Mouse (Mus musculus) stomach, embryonic 14.5 days (tissue): Measurements from ENCODE around the gene Neurl1a. TPM values are rescaled to one million over a fixed set of nuclear protein-coding genes. Genes with fewer than 3 reads are reported as not detected.

Experiments used
- ATAC-seq: fragments of 200-750 bp; cut with Nextera tagmentation; 2 replicates; pipeline ENCODE4 v1.8.0; 2017; ENCODE audit warnings: low read depth, moderate TSS enrichment; ENCODE audit not compliant: insufficient number of reproducible peaks, insufficient read depth, low FRiP score
- H3K27ac ChIP-seq: fragments of 300-500 bp; sonication (generic); 2 replicates; pipeline ENCODE4 v1.5.1; 2014; ENCODE audit warnings: mild to moderate bottlenecking, low read length, moderate library complexity, mixed read lengths
- H3K27me3 ChIP-seq: fragments of 300-500 bp; sonication (generic); 2 replicates; pipeline ENCODE4 v1.6.1; 2014; ENCODE audit warnings: low read length, control low read depth, mixed read lengths; ENCODE audit not compliant: control insufficient read depth, insufficient read depth
- H3K36me3 ChIP-seq: fragments of 300-500 bp; sonication (generic); 2 replicates; pipeline ENCODE4 v1.6.1; 2014; ENCODE audit warnings: mild to moderate bottlenecking, control low read depth, low read length, moderate library complexity, mixed read lengths; ENCODE audit not compliant: control insufficient read depth, insufficient read depth
- H3K4me1 ChIP-seq: fragments of 300-500 bp; sonication (generic); 2 replicates; pipeline ENCODE4 v1.6.1; 2014; ENCODE audit warnings: low read length, control low read depth, mixed read lengths; ENCODE audit not compliant: control insufficient read depth, insufficient read depth
- H3K4me2 ChIP-seq: fragments of 300-500 bp; sonication (generic); replicated peaks from 2 replicates; pipeline ENCODE4 v1.6.1; 2014; ENCODE audit warnings: low read depth, low read length, control low read depth
- H3K4me3 ChIP-seq: fragments of 300-500 bp; sonication (generic); 2 replicates; pipeline ENCODE4 v1.5.1; 2014; ENCODE audit warnings: low read depth, low read length, control low read depth
- H3K9ac ChIP-seq: fragments of 300-500 bp; sonication (generic); replicated peaks from 2 replicates; pipeline ENCODE4 v1.6.1; 2014; ENCODE audit warnings: low read depth, mild to moderate bottlenecking, control low read depth, low read length, moderate library complexity, mixed read lengths
- H3K9me3 ChIP-seq: fragments of 300-500 bp; sonication (generic); 2 replicates; pipeline ENCODE4 v1.6.1; 2016; ENCODE audit warnings: low read depth, low read length, control low read depth; ENCODE audit not compliant: control insufficient read depth
- WGBS: fragments of 180-500 bp; shearing (Covaris S2); extraction: QIAGEN DNeasy Blood & Tissue Kit; methylation state at CpG from one replicate; pipeline ENCODE4 v1.1.7; 2014; 5-methylcytosine and 5-hydroxymethylcytosine counted together
- polyA plus RNA-seq: library from polyadenylated mRNA; unstranded; fragments of >200 nt; fragmentation: Nextera tagmentation; extraction: Ambion mirVana; gene quantifications from 2 replicates; pipeline ENCODE4 v1.2.1, GENCODE M21; 2014

The Neurl1a gene
- polyA plus RNA-seq, 1 experiment from 2014 or later = 10.2 TPM

DNA sequence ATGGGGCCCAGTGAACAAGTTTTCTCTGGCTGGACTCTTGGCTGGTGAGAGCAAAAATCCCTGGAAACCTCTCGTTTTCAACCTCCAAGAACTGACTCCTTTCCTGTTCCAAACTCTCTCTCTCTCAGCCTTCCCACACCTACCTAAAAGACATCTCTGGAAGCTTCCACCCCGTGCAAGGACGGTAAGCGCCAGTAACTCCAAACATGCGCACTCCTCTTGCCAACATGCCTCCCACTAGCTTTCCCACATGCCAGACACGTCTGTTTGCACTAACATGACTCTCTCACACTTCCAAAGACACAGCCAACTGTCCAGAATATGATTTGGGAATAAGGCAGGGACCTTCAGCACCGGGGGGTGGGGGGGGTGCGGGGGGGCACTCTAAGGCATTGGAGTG is 82.6 kb downstream of the Neurl1a start:
- Histone ChIP-seq H3K4me3 (no peak overlapping the region), H3K27ac (no peak overlapping the region), H3K4me1 (no peaks in the 10 kb centered on the region), H3K4me2 (no peak overlapping the region), H3K27me3 (no peaks in the 10 kb centered on the region), H3K36me3 (peaks cover 16% of the 10 kb centered on the region; the same call in 1 of the 2 replicates), H3K9me3 (no peaks in the 10 kb centered on the region), H3K9ac (no peak overlapping the region)
- ATAC-seq = no peak
- WGBS = 78% methylated on average over 8 of the region's 8 CpGs

DNA sequence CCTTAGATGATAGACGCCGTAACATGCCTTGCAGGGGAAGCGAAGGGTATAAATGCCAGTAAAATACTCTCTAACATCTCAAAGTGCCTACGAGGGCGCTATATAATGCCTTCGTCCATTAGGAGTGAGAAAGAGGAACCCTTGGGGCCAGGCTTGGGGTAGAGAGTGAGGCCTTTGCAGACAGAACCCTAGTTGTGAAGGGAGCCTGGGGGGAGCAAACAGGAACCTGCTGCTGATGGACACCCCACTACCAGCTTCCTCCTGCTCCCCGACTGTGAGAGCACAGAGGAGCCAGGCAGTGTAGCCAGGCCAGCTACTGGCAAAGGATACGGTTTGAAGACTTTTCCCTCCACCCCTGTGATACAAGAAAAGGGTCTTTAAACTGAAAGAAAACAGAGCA is 85.0 kb downstream of the Neurl1a start:
- Histone ChIP-seq H3K4me3 (no peak overlapping the region), H3K4me2 (no peak overlapping the region), H3K27me3 (no peaks in the 10 kb centered on the region), H3K9ac (no peak overlapping the region), H3K9me3 (no peaks in the 10 kb centered on the region), H3K27ac (no peak overlapping the region), H3K4me1 (no peaks in the 10 kb centered on the region), H3K36me3 (peaks cover 36% of the 10 kb centered on the region)
- ATAC-seq = no peak
- WGBS = 84% methylated on average over 8 of the region's 8 CpGs

DNA sequence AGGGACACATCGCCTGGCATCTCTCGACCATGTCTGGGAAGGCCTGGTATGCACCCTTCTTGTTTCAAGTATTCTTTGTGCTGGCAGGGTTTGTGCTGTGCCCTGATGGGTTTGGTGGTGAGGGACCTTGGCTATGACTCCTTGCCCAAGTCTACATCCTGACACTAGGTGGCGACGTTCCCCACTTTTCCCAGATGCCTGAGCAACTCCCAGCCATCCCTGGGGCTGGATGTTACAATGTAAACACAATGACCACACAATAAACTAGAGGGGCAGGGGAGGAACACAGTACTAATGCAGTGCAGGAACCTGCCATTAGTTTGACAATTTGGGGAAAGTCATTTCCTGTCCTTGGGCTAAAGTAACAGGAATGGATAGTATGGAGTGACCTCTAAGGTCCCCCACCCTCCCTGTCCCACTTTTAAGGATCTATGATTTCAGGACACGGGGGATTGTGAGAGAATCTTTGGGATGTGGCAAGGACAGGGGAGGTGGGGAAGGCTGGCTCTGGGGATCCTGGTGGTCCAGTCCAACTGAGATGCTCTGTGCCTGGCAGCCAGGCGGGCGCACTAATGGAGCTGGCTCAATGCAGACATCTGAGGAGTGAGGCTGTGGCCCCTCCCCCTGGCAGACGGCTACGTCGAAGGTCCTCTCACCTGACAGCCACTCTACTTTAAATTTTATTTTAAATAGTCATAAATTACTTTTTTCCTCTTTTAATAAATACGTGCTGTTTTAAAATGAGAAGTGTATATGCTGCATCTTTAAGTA is 85.9 kb downstream of the Neurl1a start:
- Histone ChIP-seq H3K9ac (no peak overlapping the region), H3K27ac (no peak overlapping the region), H3K4me3 (no peak overlapping the region), H3K9me3 (no peaks in the 10 kb centered on the region), H3K36me3 (peaks cover 44% of the 10 kb centered on the region), H3K4me1 (no peaks in the 10 kb centered on the region), H3K27me3 (no peaks in the 10 kb centered on the region), H3K4me2 (no peak overlapping the region)
- 0 out of 2 replicates have a peak, but pooled peaks have one; percentile 50 for ATAC-seq
- WGBS = 39% methylated on average over 11 of the region's 11 CpGs

DNA sequence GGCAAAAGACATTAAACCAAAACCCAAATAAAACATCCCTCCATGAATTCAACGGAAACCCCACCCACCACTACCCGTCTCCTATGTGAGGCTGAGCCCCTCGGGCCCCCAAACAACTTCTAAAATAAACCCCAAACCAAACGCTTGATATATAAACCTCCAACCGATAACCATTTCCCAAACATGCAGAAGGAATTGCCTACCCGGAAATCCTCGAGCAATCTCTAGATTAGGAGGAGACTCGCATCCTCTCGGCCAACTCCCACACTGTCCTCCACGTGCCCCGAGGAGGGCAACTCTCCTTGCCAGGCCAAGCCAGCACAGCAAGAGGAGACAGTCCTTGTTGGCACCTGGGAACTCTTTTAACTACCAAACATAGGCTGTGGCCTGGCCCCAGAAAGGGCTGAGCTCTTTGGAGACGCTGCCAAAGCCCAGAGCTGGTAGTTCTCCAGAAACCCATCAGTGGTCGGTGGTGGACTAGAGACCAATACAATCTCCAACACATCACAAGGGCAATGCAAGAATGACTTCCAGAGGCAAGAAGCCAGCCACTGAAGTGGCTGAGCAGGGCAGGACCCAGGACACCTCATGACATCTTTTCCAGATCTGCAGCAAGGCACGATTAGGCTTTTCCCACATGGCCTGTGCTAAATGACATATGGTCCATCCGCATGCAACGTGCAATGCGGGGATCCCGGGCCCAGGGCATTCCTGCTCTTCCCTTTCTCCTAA is 87.6 kb downstream of the Neurl1a start:
- Histone ChIP-seq H3K4me2 (no peak overlapping the region), H3K9ac (no peak overlapping the region), H3K36me3 (peaks cover 51% of the 10 kb centered on the region), H3K9me3 (no peaks in the 10 kb centered on the region), H3K4me3 (no peak overlapping the region), H3K4me1 (no peaks in the 10 kb centered on the region), H3K27me3 (no peaks in the 10 kb centered on the region), H3K27ac (no peak overlapping the region)
- ATAC-seq = no peak
- 85% methylated on average over 18 of the region's 18 CpGs for WGBS

DNA sequence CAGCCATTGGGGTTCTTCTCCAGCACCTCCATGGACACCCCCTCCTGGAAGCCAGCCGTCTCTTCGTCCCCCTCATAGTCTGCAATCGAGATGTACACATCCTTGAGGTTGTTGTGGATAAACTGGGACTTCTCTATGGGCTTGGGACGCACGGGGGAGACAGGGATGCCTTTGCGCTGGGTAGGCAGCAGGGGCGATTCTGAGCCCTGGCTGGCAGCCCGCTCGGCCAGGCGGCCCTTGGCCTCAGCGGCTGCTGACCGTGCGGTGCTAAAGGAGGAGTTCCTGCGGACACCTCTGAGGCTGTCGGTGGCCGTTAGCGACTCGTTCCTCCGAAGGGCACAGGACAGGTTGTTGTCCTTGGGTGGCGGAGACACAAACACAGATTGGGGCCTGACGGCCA is 88.4 kb downstream of the Neurl1a start:
- Histone ChIP-seq H3K4me3 (no peak overlapping the region), H3K9ac (no peak overlapping the region), H3K27me3 (no peaks in the 10 kb centered on the region), H3K36me3 (peaks cover 55% of the 10 kb centered on the region), H3K27ac (no peak overlapping the region), H3K9me3 (no peaks in the 10 kb centered on the region), H3K4me1 (no peaks in the 10 kb centered on the region), H3K4me2 (no peak overlapping the region)
- 93% methylated on average over 21 of the region's 21 CpGs for WGBS
- ATAC-seq = no peak

DNA sequence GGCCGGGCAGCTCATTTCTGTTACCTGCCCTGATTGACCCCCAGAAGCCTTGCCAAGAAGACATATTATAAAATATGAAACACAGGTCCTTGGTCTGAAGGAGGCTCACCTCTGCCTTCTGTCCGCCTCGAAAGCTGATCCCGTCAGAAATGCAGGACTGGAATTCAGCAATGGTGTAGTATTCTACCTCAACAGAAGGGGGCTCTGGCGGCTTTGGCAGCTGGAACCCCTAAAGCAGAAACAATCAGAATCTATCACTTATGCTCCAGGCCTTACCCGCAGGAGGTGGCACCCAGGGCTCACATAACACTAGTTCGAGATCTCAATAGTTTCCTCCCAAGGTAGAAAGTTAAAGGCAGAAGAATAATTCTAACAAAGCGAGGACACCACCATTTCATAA is 91.1 kb downstream of the Neurl1a start:
- Histone ChIP-seq H3K4me3 (no peak overlapping the region), H3K9me3 (no peaks in the 10 kb centered on the region), H3K27ac (no peak overlapping the region), H3K4me2 (no peak overlapping the region), H3K9ac (no peak overlapping the region), H3K4me1 (no peaks in the 10 kb centered on the region), H3K27me3 (no peaks in the 10 kb centered on the region), H3K36me3 (peaks cover 69% of the 10 kb centered on the region)
- WGBS = 54% methylated on average over 8 of the region's 8 CpGs
- ATAC-seq = no peak

DNA sequence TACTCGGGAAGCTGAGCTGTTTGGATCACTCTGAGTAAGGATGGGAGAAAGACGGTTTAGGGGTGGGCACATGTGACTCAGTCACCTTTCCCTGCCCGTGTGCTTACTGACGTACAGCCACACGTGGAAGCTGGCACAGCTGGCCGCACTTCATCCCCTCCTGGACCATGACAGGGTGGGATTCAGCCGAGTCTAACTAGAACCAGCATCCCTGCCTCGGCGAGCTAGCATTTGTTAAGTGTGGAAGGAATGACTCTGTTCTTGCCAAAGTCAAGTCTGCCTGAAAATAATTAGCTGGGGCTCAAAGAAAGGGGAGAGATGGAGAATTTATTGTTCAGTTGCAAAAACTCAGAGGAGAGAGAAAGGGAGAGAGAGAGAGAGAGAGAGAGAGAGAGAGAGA is 91.9 kb downstream of the Neurl1a start:
- no peak for ATAC-seq
- H3K9ac ChIP-seq = no peak overlapping the region
- no peaks in the 10 kb centered on the region for H3K9me3 ChIP-seq
- H3K4me3 ChIP-seq = no peak overlapping the region
- peaks cover 69% of the 10 kb centered on the region for H3K36me3 ChIP-seq
- H3K4me1 ChIP-seq = no peaks in the 10 kb centered on the region
- H3K27me3 ChIP-seq = no peaks in the 10 kb centered on the region
- WGBS = 81% methylated on average over 9 of the region's 9 CpGs
- H3K4me2 ChIP-seq = no peak overlapping the region
- H3K27ac ChIP-seq = no peak overlapping the region

DNA sequence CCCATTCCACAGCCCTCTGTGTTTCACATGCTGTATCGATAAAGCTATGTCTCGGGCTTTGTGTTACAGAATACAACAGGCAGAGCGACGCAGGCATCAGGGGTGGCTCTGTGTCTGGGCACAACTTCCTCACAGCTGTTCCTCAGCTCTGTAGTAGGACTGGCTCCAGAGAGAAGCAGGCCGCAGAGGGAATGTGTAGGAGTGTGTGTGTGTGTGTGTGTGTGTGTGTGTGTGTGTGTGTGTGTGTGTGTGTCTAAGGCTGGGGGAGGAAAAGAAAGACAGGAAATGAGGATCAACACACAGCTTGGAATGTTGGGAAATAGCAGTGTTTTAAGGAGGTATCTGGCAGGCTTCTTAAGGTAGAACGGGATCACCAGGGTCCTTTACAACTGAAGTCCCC is 98.1 kb downstream of the Neurl1a start:
- no peak overlapping the region for H3K9ac ChIP-seq
- WGBS = 68% methylated on average over 6 of the region's 6 CpGs

More for the DNA sequence above, 98.1 kb downstream of the Neurl1a start:
- no peaks in the 10 kb centered on the region for H3K27me3 ChIP-seq
- H3K4me3 ChIP-seq = no peak overlapping the region
- no peaks in the 10 kb centered on the region for H3K9me3 ChIP-seq
- H3K27ac ChIP-seq = peak overlapping the region; percentile 33; the same call in 1 of the 2 replicates
- H3K4me1 ChIP-seq = 0 out of 2 replicates have a peak, but pooled peaks cover 9% of the 10 kb centered on the region
- no peak overlapping the region for H3K4me2 ChIP-seq
- ATAC-seq = no peak
- peaks cover 69% of the 10 kb centered on the region for H3K36me3 ChIP-seq
